ENCODE assay signal across 14 mouse cellular contexts in the genomic region with DNA sequence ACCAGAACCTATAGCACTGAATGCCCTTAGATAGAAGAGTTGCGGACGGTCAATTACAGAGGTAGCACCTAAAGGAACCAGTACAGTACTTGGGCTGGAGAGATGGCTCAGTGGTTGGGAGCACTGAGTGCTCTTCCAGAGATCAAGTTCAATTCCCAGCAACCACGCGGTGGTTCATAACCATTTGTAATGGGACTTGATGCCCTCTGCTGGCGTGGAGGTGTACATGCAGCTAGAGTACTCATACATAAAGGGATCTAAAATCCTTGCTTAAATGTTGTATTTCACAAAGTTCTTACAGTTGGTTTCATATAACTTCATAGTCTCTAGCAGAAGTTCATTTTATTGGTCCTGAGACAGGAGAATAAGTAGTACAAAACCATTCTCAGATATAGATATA. TPM values are rescaled to one million over a fixed set of nuclear protein-coding genes. Genes with fewer than 3 reads are reported as not detected.
DNase-seq lines count a peak whose midpoint lies in the region; ATAC-seq and TF ChIP-seq lines count a peak whose summit lies in the region.
"Had no signal": no experiment of that assay in that cellular context is flagged by ENCODE, and none has a peak within 500 bp of the region (broad histone marks: within the 10 kb centered on the region; RNA-seq: fewer than 3 reads in every experiment).

No protein-coding gene starts in this region.

- in situ Hi-C loops in Patski (cut with MboI; ENCODE audit: low pct_unique_long_range_greater_than_20kb), result no loop called here

- H3K27me3 ChIP-seq in heart, postnatal 0 days (ENCODE audit: control insufficient read depth, insufficient read depth, low read length), result no peaks in the 10 kb centered on the region
- H3K27me3 ChIP-seq in Patski, result no peaks in the 10 kb centered on the region
- no peaks in the 10 kb centered on the region for H3K27me3 ChIP-seq in small intestine, adult 2 months (ENCODE audit: control insufficient read depth, insufficient read depth, low read length)
- H3K27me3 ChIP-seq: hindbrain, embryonic 15.5 days; neural tube, embryonic 12.5 days had no signal

- H3K9ac ChIP-seq in heart, postnatal 0 days (replicated peaks; ENCODE audit: low read depth, low read length), result no peak overlapping the region
- H3K9ac ChIP-seq: hindbrain, embryonic 15.5 days; neural tube, embryonic 12.5 days had no signal

- no peak overlapping the region for H3K4me2 ChIP-seq in heart, postnatal 0 days (ENCODE audit: low read depth, low read length)
- H3K4me2 ChIP-seq: heart, embryonic 11.5 days; hindbrain, embryonic 15.5 days; neural tube, embryonic 12.5 days had no signal

- no peaks in the 10 kb centered on the region for H3K4me1 ChIP-seq in heart, postnatal 0 days (ENCODE audit: control insufficient read depth, insufficient read depth)
- no peaks in the 10 kb centered on the region for H3K4me1 ChIP-seq in small intestine, adult 2 months (ENCODE audit: control insufficient read depth, insufficient read depth, insufficient read length, low read length)
- H3K4me1 ChIP-seq: hindbrain, embryonic 15.5 days; neural tube, embryonic 12.5 days had no signal

- TF ChIP-seq CTCF in heart, postnatal 0 days (IDR thresholded peaks at IDR 0.05; ENCODE audit: low read depth), result peak; percentile 25
- peak; percentile 56 for TF ChIP-seq CTCF in Patski (IDR thresholded peaks at IDR 0.05)
- TF ChIP-seq CTCF in small intestine, adult 2 months (IDR thresholded peaks at IDR 0.05; ENCODE audit: extremely low read depth, insufficient read length, insufficient replicate concordance, low read depth, low read length), result peak; percentile 49; the same call in 1 of the 2 replicates

- 78% methylated on average over 5 of the region's 5 CpGs for WGBS in heart, postnatal 0 days
- 85% methylated on average over 5 of the region's 5 CpGs for WGBS in small intestine, adult 2 months

- POLR2A ChIA-PET in Patski (lab: Charles Lee), result no interaction called here

- TF ChIP-seq EP300 in heart, postnatal 0 days (IDR thresholded peaks at IDR 0.05; ENCODE audit: low read depth), result no peak

- no peak overlapping the region for H3K4me3 ChIP-seq in heart, postnatal 0 days (ENCODE audit: low read depth, low read length)
- H3K4me3 ChIP-seq in small intestine, adult 2 months (ENCODE audit: low read depth, low read length), result no peak overlapping the region
- H3K4me3 ChIP-seq: hindbrain, embryonic 15.5 days; neural tube, embryonic 12.5 days had no signal

- CTCF ChIA-PET in Patski (lab: Charles Lee), result no interaction called here

- TF ChIP-seq POLR2A in small intestine, adult 2 months (IDR thresholded peaks at IDR 0.05; ENCODE audit: low read depth, low read length), result no peak

- DNase-seq in heart, postnatal 0 days (ENCODE audit: low spot score), result no peak
- DNase-seq in heart, postnatal 4 days, result no peak
- peak; percentile 40 for DNase-seq in retina, postnatal 1 day
- DNase-seq in retina, embryonic 14.5 days (ENCODE audit: low spot score), result no peak
- DNase-seq in Patski (ENCODE audit: low read depth, low spot score), result no peak
- DNase-seq in urinary bladder, postnatal 4 days (ENCODE audit: low spot score in 2 of 2), result no peak
- no peak for DNase-seq in thymus, postnatal 14 days
- DNase-seq: cerebellum, adult 8-10 months; right cerebral cortex, postnatal 4 days; thymus, adult 2 months had no signal

- H3K36me3 ChIP-seq in heart, postnatal 0 days (replicated peaks; ENCODE audit: control insufficient read depth, insufficient read depth, low read length), result no peaks in the 10 kb centered on the region
- H3K36me3 ChIP-seq in small intestine, adult 2 months (ENCODE audit: control insufficient read depth, insufficient read depth, low read length), result no peaks in the 10 kb centered on the region
- H3K36me3 ChIP-seq: hindbrain, embryonic 15.5 days; neural tube, embryonic 12.5 days had no signal

- H3K9me3 ChIP-seq in heart, postnatal 0 days (replicated peaks; ENCODE audit: control insufficient read depth, low read length), result no peaks in the 10 kb centered on the region
- H3K9me3 ChIP-seq: hindbrain, embryonic 15.5 days; neural tube, embryonic 12.5 days had no signal

- ATAC-seq in heart, postnatal 0 days (ENCODE audit: insufficient read depth, low read depth), result no peak
- ATAC-seq in Patski, result no peak

- no peak overlapping the region for H3K27ac ChIP-seq in heart, postnatal 0 days (ENCODE audit: low read depth)
- no peak overlapping the region for H3K27ac ChIP-seq in small intestine, adult 2 months (ENCODE audit: insufficient read depth, low read depth, low read length)
- H3K27ac ChIP-seq: hindbrain, embryonic 15.5 days; neural tube, embryonic 12.5 days had no signal

RNA-seq across cellular contexts. Expression of gene Ctbp2, which starts 9.4 kb away (rescaled TPM):
- 66.6 and 71.3 TPM in 2 replicates for total RNA-seq in heart, postnatal 0 days (2014; rRNA removed; ENCODE audit: low replicate concordance)
- polyA plus RNA-seq in heart, postnatal 0 days (2015; fragmentation: Nextera tagmentation; extraction: Ambion mirVana), result 27.0 and 27.9 TPM in 2 replicates
- total RNA-seq in heart, postnatal 4 days (2021), result 10 to 100 TPM; 56.0 to 65.3 TPM
- polyA plus RNA-seq in Patski (2021), result 82.8 TPM
- 28.4 and 33.8 TPM in 2 replicates for polyA plus RNA-seq in small intestine, adult 2 months (2012; rRNA removed)

RNA-seq across cellular contexts. Expression of gene Fgfr2, which starts 10.4 kb away (rescaled TPM):
- total RNA-seq in heart, postnatal 0 days (2014; rRNA removed; ENCODE audit: low replicate concordance), result 10.0 and 11.5 TPM in 2 replicates
- polyA plus RNA-seq in heart, postnatal 0 days (2015; fragmentation: Nextera tagmentation; extraction: Ambion mirVana), result 3.8 TPM in 2 replicates
- 10 to 100 TPM; 10.2 to 10.6 TPM for total RNA-seq in heart, postnatal 4 days (2021)
- 48.8 TPM for polyA plus RNA-seq in Patski (2021)
- 8.7 and 14.7 TPM in 2 replicates for polyA plus RNA-seq in small intestine, adult 2 months (2012; rRNA removed)
